Mouse (Mus musculus): ENCODE results near the gene Fam171a1. TPM values are rescaled to one million over a fixed set of nuclear protein-coding genes. Genes with fewer than 3 reads are reported as not detected.

Gene Fam171a1
- total and polyA plus RNA-seq, 3 experiments, result 10.8 to 14.3 (median 14.1) TPM

- 65% methylated on average over 10 of the region's 10 CpGs for WGBS
- no peak for TF ChIP-seq EP300 (IDR thresholded peaks at IDR 0.05; ENCODE audit: insufficient read depth, low read depth, low read length)
- TF ChIP-seq CTCF (IDR thresholded peaks at IDR 0.05), result no peak
- TF ChIP-seq POLR2A (IDR thresholded peaks at IDR 0.05; ENCODE audit: insufficient read depth, low read depth, low read length), result no peak
These were observed 43.8 kb downstream of the Fam171a1 start for GRCm38 (mm10) chr2:3157661-3158344.

GRCm38 (mm10) chr2:3158682-3159412 is 44.8 kb downstream of the Fam171a1 start:
- no peaks in the 10 kb centered on the region for H3K27me3 ChIP-seq (ENCODE audit: control insufficient read depth, insufficient read depth, low read length)
- H3K4me1 ChIP-seq (ENCODE audit: control insufficient read depth, insufficient read depth, low read length), result peaks cover 24% of the 10 kb centered on the region
- WGBS, result 61% methylated on average over 8 of the region's 8 CpGs
- H3K27ac ChIP-seq, result no peak overlapping the region
- H3K9ac ChIP-seq (ENCODE audit: low read depth, low read length), result no peak overlapping the region
- H3K79me2 ChIP-seq (replicated peaks; ENCODE audit: control insufficient read depth, insufficient read depth, low read length), result peaks cover 4% of the 10 kb centered on the region
- DNase-seq, result no peak
- peaks cover 20% of the 10 kb centered on the region for H3K36me3 ChIP-seq (ENCODE audit: control insufficient read depth, insufficient read depth, low read length)
- intact Hi-C loops (cut with DNase I), result no loop called here
- H3K4me3 ChIP-seq, result no peak overlapping the region
- TF ChIP-seq CTCF (IDR thresholded peaks at IDR 0.05) (no peak), EP300 (IDR thresholded peaks at IDR 0.05; ENCODE audit: insufficient read depth, low read depth, low read length) (no peak), POLR2A (IDR thresholded peaks at IDR 0.05; ENCODE audit: insufficient read depth, low read depth, low read length) (no peak)

More at GRCm38 (mm10) chr2:3157661-3158344, 43.8 kb downstream of the Fam171a1 start:
- no peak overlapping the region for H3K4me3 ChIP-seq
- H3K36me3 ChIP-seq (ENCODE audit: control insufficient read depth, insufficient read depth, low read length), result peaks cover 20% of the 10 kb centered on the region
- DNase-seq, result no peak
- no peak overlapping the region for H3K27ac ChIP-seq
- intact Hi-C loops (cut with DNase I), result no loop called here
- no peak overlapping the region for H3K9ac ChIP-seq (ENCODE audit: low read depth, low read length)
- H3K27me3 ChIP-seq (ENCODE audit: control insufficient read depth, insufficient read depth, low read length), result no peaks in the 10 kb centered on the region
- peaks cover 5% of the 10 kb centered on the region for H3K79me2 ChIP-seq (replicated peaks; ENCODE audit: control insufficient read depth, insufficient read depth, low read length)
- peaks cover 24% of the 10 kb centered on the region for H3K4me1 ChIP-seq (ENCODE audit: control insufficient read depth, insufficient read depth, low read length)

GRCm38 (mm10) chr2:3161578-3161977 is 47.6 kb downstream of the Fam171a1 start:
- Histone ChIP-seq H3K9ac (ENCODE audit: low read depth, low read length) (no peak overlapping the region), H3K27ac (no peak overlapping the region), H3K4me3 (no peak overlapping the region), H3K27me3 (ENCODE audit: control insufficient read depth, insufficient read depth, low read length) (no peaks in the 10 kb centered on the region), H3K36me3 (ENCODE audit: control insufficient read depth, insufficient read depth, low read length) (peaks cover 8% of the 10 kb centered on the region), H3K4me1 (ENCODE audit: control insufficient read depth, insufficient read depth, low read length) (peaks cover 32% of the 10 kb centered on the region), H3K79me2 (replicated peaks; ENCODE audit: control insufficient read depth, insufficient read depth, low read length) (peaks cover 3% of the 10 kb centered on the region; the same call in 1 of the 2 replicates)
- intact Hi-C loops (cut with DNase I), result no loop called here
- 74% methylated on average over 1 of the region's 1 CpGs for WGBS
- TF ChIP-seq POLR2A (IDR thresholded peaks at IDR 0.05; ENCODE audit: insufficient read depth, low read depth, low read length), result no peak
- TF ChIP-seq CTCF (IDR thresholded peaks at IDR 0.05), result no peak
- no peak for TF ChIP-seq EP300 (IDR thresholded peaks at IDR 0.05; ENCODE audit: insufficient read depth, low read depth, low read length)
- no peak for DNase-seq

GRCm38 (mm10) chr2:3163501-3164076 is 49.6 kb downstream of the Fam171a1 start:
- Histone ChIP-seq H3K36me3 (ENCODE audit: control insufficient read depth, insufficient read depth, low read length) (peaks cover 2% of the 10 kb centered on the region), H3K27ac (no peak overlapping the region), H3K27me3 (ENCODE audit: control insufficient read depth, insufficient read depth, low read length) (no peaks in the 10 kb centered on the region), H3K4me3 (no peak overlapping the region), H3K79me2 (replicated peaks; ENCODE audit: control insufficient read depth, insufficient read depth, low read length) (peaks cover 3% of the 10 kb centered on the region), H3K9ac (ENCODE audit: low read depth, low read length) (no peak overlapping the region), H3K4me1 (ENCODE audit: control insufficient read depth, insufficient read depth, low read length) (peaks cover 22% of the 10 kb centered on the region)
- TF ChIP-seq POLR2A (IDR thresholded peaks at IDR 0.05; ENCODE audit: insufficient read depth, low read depth, low read length) (no peak), CTCF (IDR thresholded peaks at IDR 0.05) (no peak), EP300 (IDR thresholded peaks at IDR 0.05; ENCODE audit: insufficient read depth, low read depth, low read length) (no peak)
- intact Hi-C loops (cut with DNase I), result no loop called here
- no peak for DNase-seq
- 80% methylated on average over 9 of the region's 9 CpGs for WGBS

- H3K4me3 ChIP-seq, result no peak overlapping the region
- DNase-seq, result peak in 1 of 2 experiments; percentile 34
- intact Hi-C loops (cut with DNase I), result no loop called here
- no peak overlapping the region for H3K9ac ChIP-seq (ENCODE audit: low read depth, low read length)
- H3K27ac ChIP-seq, result peak overlapping the region; percentile 1
- peaks cover 1% of the 10 kb centered on the region for H3K79me2 ChIP-seq (replicated peaks; ENCODE audit: control insufficient read depth, insufficient read depth, low read length)
- H3K4me1 ChIP-seq (ENCODE audit: control insufficient read depth, insufficient read depth, low read length), result peaks cover 15% of the 10 kb centered on the region
- H3K36me3 ChIP-seq (ENCODE audit: control insufficient read depth, insufficient read depth, low read length), result no peaks in the 10 kb centered on the region
- 59% methylated on average over 8 of the region's 8 CpGs for whole genome bisulfite sequencing
- no peaks in the 10 kb centered on the region for H3K27me3 ChIP-seq (ENCODE audit: control insufficient read depth, insufficient read depth, low read length)
- no peak for TF ChIP-seq EP300 (IDR thresholded peaks at IDR 0.05; ENCODE audit: insufficient read depth, low read depth, low read length)
- TF ChIP-seq CTCF (IDR thresholded peaks at IDR 0.05), result no peak
- TF ChIP-seq POLR2A (IDR thresholded peaks at IDR 0.05; ENCODE audit: insufficient read depth, low read depth, low read length), result no peak
These were observed 51.1 kb downstream of the Fam171a1 start for GRCm38 (mm10) chr2:3165037-3165600.
